Mouse (Mus musculus) liver, embryonic 14.5 days (tissue): Measurements from ENCODE around the gene Kcnip4.

Experiments used
- CTCF ChIP-seq: IDR thresholded peaks from 2 replicates; pipeline ENCODE4 v1.5.1; 2016; ENCODE audit warnings: antibody characterized with exemption, low read depth, control low read depth
- EP300 ChIP-seq: IDR thresholded peaks from 2 replicates; pipeline ENCODE4 v1.6.1; 2016; ENCODE audit warnings: antibody characterized with exemption, low read depth

DNA sequence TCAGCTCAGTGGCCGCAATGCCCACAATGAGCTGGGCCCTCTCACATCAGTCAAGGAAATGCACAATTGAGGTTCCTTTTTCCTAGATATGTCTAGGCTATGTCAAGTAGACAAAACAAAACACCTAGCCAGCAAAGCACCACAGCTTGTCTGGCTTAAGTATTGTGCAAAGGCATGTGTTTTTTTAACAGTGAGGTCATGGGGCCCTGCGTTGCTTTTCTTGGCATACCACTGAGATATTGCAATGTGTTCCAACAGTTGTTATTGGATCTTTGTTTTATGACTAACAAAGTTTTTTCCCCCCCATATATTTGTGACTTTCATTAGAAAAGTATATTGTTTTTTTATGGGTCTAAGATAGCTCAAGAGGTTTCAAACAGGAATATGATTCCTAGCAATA is 1105.0 kb downstream of the Kcnip4 start:
- no peak for TF ChIP-seq CTCF
- no peak for TF ChIP-seq EP300
